ENCODE assay signal across 9 mouse cellular contexts in the genomic region with DNA sequence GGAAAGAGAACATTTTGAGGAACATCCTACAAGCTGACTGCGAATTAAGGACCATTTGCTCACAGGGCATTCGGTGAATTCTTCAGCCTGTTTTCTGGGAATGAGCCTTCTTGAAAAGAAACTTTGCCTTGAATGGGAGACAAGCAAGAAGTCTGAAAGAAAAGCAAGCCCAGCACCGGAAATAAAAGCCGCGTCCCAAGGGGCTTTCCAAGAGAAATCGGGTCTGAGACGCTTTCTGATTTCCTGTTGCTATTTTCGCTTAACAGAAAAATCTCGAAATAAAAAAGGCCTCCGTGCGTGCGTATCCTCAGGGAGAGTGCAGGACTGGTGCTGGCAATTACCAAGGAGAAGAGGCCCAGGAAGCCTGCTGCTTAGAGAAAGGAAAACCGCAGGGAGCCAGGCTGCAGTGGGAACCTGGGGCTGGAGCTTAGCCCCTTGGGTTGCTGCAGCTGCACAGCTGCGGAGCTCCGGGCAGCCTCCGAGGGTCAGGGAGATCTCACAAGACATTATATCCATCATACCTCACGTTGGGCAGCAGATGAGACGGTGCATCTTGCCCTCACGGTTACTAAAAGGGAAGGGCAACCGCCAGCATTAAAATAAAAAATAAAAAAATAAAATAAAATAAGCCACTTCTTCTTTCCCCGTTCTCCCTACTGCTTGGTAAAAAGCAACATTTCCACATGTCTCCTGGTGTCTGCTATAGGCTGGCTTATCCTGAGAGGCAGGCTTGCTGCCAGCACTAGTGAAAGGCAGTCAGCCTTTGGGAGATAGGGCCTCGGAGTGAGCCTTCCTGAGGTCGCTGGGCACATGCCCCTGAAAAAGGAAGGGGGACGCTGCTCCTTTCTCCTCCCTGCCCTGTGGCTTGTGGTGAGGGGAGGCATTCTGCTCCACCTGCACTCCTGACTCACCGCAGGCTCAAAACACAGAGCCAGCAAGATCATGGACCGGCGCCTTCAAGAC. TPM values are rescaled to one million over a fixed set of nuclear protein-coding genes. Genes with fewer than 3 reads are reported as not detected.
DNase-seq lines count a peak whose midpoint lies in the region; ATAC-seq lines count a peak whose summit lies in the region.
"Had no signal": no experiment of that assay in that cellular context is flagged by ENCODE, and none has a peak within 500 bp of the region (broad histone marks: within the 10 kb centered on the region; RNA-seq: fewer than 3 reads in every experiment).

No protein-coding gene starts in this region.

- peak overlapping the region; percentile 18; the same call in 1 of the 2 replicates for H3K4me2 ChIP-seq in hindbrain, embryonic 11.5 days (replicated peaks; ENCODE audit: low read depth, low read length)

- H3K9me3 ChIP-seq in embryonic facial prominence, embryonic 10.5 days = peaks cover 6% of the 10 kb centered on the region
- H3K9me3 ChIP-seq in hindbrain, embryonic 11.5 days (ENCODE audit: control insufficient read depth, low read length) = no peaks in the 10 kb centered on the region
- peaks cover 6% of the 10 kb centered on the region for H3K9me3 ChIP-seq in midbrain, embryonic 10.5 days (replicated peaks)

- H3K27me3 ChIP-seq in embryonic facial prominence, embryonic 10.5 days (replicated peaks; ENCODE audit: low read depth, poor library complexity, severe bottlenecking) = peaks cover 59% of the 10 kb centered on the region
- 0 out of 2 replicates have a peak, but pooled peaks cover 2% of the 10 kb centered on the region for H3K27me3 ChIP-seq in hindbrain, embryonic 11.5 days (ENCODE audit: control insufficient read depth, insufficient read depth, low read length)
- H3K27me3 ChIP-seq in midbrain, embryonic 10.5 days (ENCODE audit: low read depth, poor library complexity, severe bottlenecking) = peaks cover 58% of the 10 kb centered on the region

- 0 out of 2 replicates have a peak overlapping the region, but pooled peaks have one; percentile 21 for H3K27ac ChIP-seq in embryonic facial prominence, embryonic 10.5 days (replicated peaks)
- no peak overlapping the region for H3K27ac ChIP-seq in hindbrain, embryonic 11.5 days (ENCODE audit: low read depth, low read length)
- H3K27ac ChIP-seq in midbrain, embryonic 10.5 days (replicated peaks) = 0 out of 2 replicates have a peak overlapping the region, but pooled peaks have one; percentile 7

- H3K4me1 ChIP-seq in embryonic facial prominence, embryonic 10.5 days = peaks cover 22% of the 10 kb centered on the region
- no peaks in the 10 kb centered on the region; the same call in 1 of the 2 replicates for H3K4me1 ChIP-seq in hindbrain, embryonic 11.5 days (replicated peaks; ENCODE audit: control insufficient read depth, insufficient read depth, low read length)
- H3K4me1 ChIP-seq in midbrain, embryonic 10.5 days = peaks cover 29% of the 10 kb centered on the region

- WGBS in embryonic facial prominence, embryonic 10.5 days = 21% methylated on average over 27 of the region's 27 CpGs
- 22% methylated on average over 27 of the region's 27 CpGs for WGBS in hindbrain, embryonic 11.5 days
- 25% methylated on average over 27 of the region's 27 CpGs for WGBS in midbrain, embryonic 10.5 days

- H3K9ac ChIP-seq in hindbrain, embryonic 11.5 days (ENCODE audit: low read depth, low read length) = no peak overlapping the region

- peak overlapping the region; percentile 35 for H3K4me3 ChIP-seq in embryonic facial prominence, embryonic 10.5 days
- H3K4me3 ChIP-seq in hindbrain, embryonic 11.5 days (ENCODE audit: low read depth, low read length) = no peak overlapping the region
- peak overlapping the region; percentile 32 for H3K4me3 ChIP-seq in midbrain, embryonic 10.5 days

- DNase-seq in embryo, embryonic 11 days = peak; percentile 36
- DNase-seq in embryo, embryonic 9.5 days (ENCODE audit: extremely low spot score) = no peak
- no peak for DNase-seq in embryonic facial prominence, embryonic 10.5 days (ENCODE audit: low spot score)
- peak; percentile 23 for DNase-seq in hindbrain, embryonic 11.5 days (ENCODE audit: low spot score)
- no peak for DNase-seq in midbrain, embryonic 10.5 days (ENCODE audit: low spot score)
- no peak for DNase-seq in right cerebral cortex, adult 18-20 months
- DNase-seq in frontal cortex, postnatal 36 days (ENCODE audit: low spot score in 2 of 2) = no peak
- DNase-seq: cerebellum, postnatal 36 days had no signal

- no peaks in the 10 kb centered on the region for H3K36me3 ChIP-seq in embryonic facial prominence, embryonic 10.5 days (replicated peaks)
- H3K36me3 ChIP-seq in hindbrain, embryonic 11.5 days (ENCODE audit: control insufficient read depth, insufficient read depth, low read length) = no peaks in the 10 kb centered on the region
- no peaks in the 10 kb centered on the region for H3K36me3 ChIP-seq in midbrain, embryonic 10.5 days

- no peak for ATAC-seq in hindbrain, embryonic 11.5 days (ENCODE audit: low FRiP score)
- no peak; the same call in 1 of the 2 replicates for ATAC-seq in megakaryocyte-erythroid progenitor cell, adult 5-6 weeks (replicated peaks; ENCODE audit: low FRiP score, low TSS enrichment, poor library complexity, severe bottlenecking)

RNA-seq across cellular contexts. Expression of gene Tbc1d30, which starts 35.5 kb away (rescaled TPM):
- 1.8 and 2.3 TPM in 2 replicates for polyA plus RNA-seq in embryonic facial prominence, embryonic 10.5 days (2016; fragmentation: Nextera tagmentation; extraction: Ambion mirVana)
- 4.7 and 6.1 TPM in 2 replicates for polyA plus RNA-seq in hindbrain, embryonic 11.5 days (2014; fragmentation: Nextera tagmentation; extraction: Ambion mirVana)
- 1.1 and 2.2 TPM in 2 replicates for polyA plus RNA-seq in midbrain, embryonic 10.5 days (2016; fragmentation: Nextera tagmentation; extraction: Ambion mirVana)
- 0.57 TPM in 1 of 2 replicates, not detected in the other for total RNA-seq in megakaryocyte-erythroid progenitor cell, adult 5-6 weeks (2014; fragmentation: Nextera tagmentation)
- 0.57 TPM in 1 of 2 replicates, not detected in the other for total RNA-seq in megakaryocyte-erythroid progenitor cell, adult 5-6 weeks (2017)

RNA-seq across cellular contexts. Expression of gene Gns, which starts 49.3 kb away (rescaled TPM):
- 40.0 and 41.4 TPM in 2 replicates for polyA plus RNA-seq in embryonic facial prominence, embryonic 10.5 days (2016; fragmentation: Nextera tagmentation; extraction: Ambion mirVana)
- polyA plus RNA-seq in hindbrain, embryonic 11.5 days (2014; fragmentation: Nextera tagmentation; extraction: Ambion mirVana) = 38.8 and 41.2 TPM in 2 replicates
- polyA plus RNA-seq in midbrain, embryonic 10.5 days (2016; fragmentation: Nextera tagmentation; extraction: Ambion mirVana) = 35.8 and 36.4 TPM in 2 replicates
- total RNA-seq in megakaryocyte-erythroid progenitor cell, adult 5-6 weeks (2014; fragmentation: Nextera tagmentation) = 21.9 and 33.9 TPM in 2 replicates
- 17.3 and 23.7 TPM in 2 replicates for total RNA-seq in megakaryocyte-erythroid progenitor cell, adult 5-6 weeks (2017)

Comparison
In these comparisons a context has a peak if more than half of its experiments do, and no peak if none do; other contexts are left out.
1. DNase-seq: peak in embryo, embryonic 11 days (single experiment) and hindbrain, embryonic 11.5 days (single experiment); none in embryo, embryonic 9.5 days (single experiment), embryonic facial prominence, embryonic 10.5 days (single experiment), midbrain, embryonic 10.5 days (single experiment), right cerebral cortex, adult 18-20 months (single experiment) and frontal cortex, postnatal 36 days (0 of 2).